Mouse (Mus musculus): Measurements from ENCODE around the gene Slx4. TPM values are rescaled to one million over a fixed set of nuclear protein-coding genes. Genes with fewer than 3 reads are reported as not detected.

Gene Slx4
- 24.7 and 25.3 TPM in 2 replicates for polyA plus RNA-seq (2015; fragmentation: Nextera tagmentation; extraction: Ambion mirVana)

DNA sequence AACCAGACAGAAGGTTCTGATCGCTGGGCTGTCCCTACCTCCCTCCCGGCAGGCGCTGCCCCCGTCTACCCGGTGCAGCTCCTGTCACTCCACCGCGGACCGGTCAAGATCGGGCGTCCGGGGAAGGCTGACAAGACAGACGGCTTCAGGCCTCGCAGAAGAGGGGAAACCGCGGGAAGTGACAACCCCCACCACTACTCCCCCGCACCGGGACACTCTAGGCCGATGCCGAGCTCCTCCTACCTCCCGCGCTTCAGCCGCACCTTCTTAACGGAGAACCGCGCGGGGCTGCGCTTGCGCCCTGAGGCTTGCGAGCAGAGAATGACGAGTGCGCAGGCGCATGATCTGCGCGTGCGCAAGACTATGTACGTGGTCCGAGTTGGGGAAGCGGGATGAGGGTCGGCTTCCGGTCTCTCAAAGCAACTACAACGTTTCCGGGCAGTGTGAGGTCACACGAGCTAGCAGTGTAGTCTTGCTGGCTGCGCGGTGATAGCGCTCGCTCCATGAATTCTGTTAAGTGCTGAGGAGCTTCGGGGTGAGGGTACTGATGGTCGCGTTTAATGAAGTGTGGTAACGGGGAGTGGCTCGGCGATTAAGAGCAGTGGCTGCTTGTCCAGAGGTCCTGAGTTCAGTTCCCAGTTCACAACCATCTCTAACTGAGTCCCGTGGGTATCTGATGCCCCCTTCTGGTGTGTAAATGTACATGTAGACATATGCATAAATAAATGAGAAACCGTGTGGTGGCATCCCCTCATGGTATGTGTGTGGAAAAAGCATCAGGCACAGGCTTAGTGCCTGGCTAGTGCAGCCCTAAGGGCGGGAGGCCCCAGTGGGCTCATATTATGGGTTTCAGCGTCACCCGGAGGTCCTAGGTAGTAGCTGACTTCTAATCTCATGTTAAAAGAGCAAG, at the start of gene Slx4:
Gene Slx4, minus strand, starts transcription at position 282 of the 910 bp plus-strand sequence.
- ATAC-seq = peak; percentile 99
- peaks cover 25% of the 10 kb centered on the region for H3K36me3 ChIP-seq
- peak within 1 kb of the TSS; percentile 87 for H3K27ac ChIP-seq
- peaks cover 20% of the 10 kb centered on the region for H3K4me1 ChIP-seq (replicated peaks)
- no peaks in the 10 kb centered on the region for H3K9me3 ChIP-seq
- peak within 1 kb of the TSS; percentile 89 for H3K9ac ChIP-seq (replicated peaks)
- peak within 1 kb of the TSS; percentile 93 for H3K4me3 ChIP-seq (replicated peaks)
- WGBS = 1% methylated on average over 58 of the region's 58 CpGs
- no peaks in the 10 kb centered on the region for H3K27me3 ChIP-seq
- H3K4me2 ChIP-seq (replicated peaks) = peak within 1 kb of the TSS; percentile 77

DNA sequence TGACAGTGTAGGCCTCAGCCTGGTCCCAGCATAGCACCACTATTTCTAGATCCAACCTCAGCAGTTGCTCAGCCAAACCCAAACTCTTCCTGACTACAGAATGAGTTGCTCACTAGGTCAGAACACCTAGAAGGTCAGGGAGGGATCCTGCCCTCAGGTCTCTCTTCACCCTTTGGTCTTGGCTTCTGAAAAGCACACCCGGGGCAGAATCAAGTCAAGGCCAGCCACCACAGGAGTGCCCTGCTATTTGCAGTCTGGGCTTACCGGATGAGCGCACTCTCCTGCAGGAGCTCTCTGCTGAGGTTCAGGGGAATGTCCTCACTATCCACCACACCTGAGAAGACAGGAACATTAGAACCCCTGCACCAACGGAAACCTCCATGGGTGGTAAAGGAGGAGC, 49.0 kb upstream of the Slx4 start:
- no peaks in the 10 kb centered on the region for H3K9me3 ChIP-seq
- no peaks in the 10 kb centered on the region for H3K27me3 ChIP-seq
- H3K4me3 ChIP-seq (replicated peaks) = no peak overlapping the region
- H3K9ac ChIP-seq (replicated peaks) = no peak overlapping the region
- no peak overlapping the region for H3K4me2 ChIP-seq (replicated peaks)
- H3K36me3 ChIP-seq = peaks cover 90% of the 10 kb centered on the region
- no peak overlapping the region for H3K27ac ChIP-seq
- WGBS = 98% methylated on average over 4 of the region's 4 CpGs
- no peaks in the 10 kb centered on the region for H3K4me1 ChIP-seq (replicated peaks)
- ATAC-seq = no peak

DNA sequence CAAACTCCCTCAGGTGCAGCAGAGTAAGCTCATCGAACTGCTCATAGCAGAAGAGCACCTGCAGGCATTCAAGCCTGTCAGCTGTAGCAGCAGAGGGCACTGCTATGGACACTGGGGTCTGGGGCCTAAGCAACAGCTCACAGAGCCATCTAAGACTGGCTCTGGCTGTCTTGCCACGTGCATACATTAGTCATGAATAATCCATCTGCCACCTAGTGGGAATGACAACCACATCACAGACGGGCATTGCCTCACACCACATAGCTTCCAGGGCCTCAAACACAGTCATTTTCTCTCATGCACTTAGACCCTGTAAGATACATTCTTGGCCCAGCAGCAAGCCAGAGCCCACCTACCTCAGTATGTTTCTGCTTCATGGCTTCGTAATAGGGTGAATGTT, 42.0 kb upstream of the Slx4 start:
- H3K36me3 ChIP-seq = peaks cover 84% of the 10 kb centered on the region
- no peak for ATAC-seq
- 84% methylated on average over 4 of the region's 4 CpGs for WGBS

DNA sequence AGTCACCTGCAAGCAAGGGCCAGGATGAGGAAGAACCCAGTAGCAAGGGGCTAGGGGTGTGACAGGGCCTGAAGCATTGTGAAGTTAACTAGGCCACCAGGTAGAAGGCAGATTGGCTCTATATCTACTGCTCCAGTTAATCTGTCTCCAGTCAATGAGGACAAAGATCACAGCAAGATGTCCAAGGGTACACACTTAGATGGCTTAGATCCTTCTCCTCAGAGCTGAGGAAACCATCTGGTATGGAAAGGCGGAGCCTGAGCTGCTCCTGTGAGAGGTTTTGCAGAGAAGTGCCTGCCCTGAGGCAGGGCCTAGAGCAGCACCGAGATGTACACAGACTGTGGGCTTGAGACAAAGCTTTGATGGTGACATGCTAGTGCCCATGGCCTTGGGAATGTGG, 40.5 kb upstream of the Slx4 start:
- no peaks in the 10 kb centered on the region for H3K4me1 ChIP-seq (replicated peaks)
- H3K27ac ChIP-seq = no peak overlapping the region
- H3K9me3 ChIP-seq = no peaks in the 10 kb centered on the region
- ATAC-seq = no peak
- H3K4me2 ChIP-seq (replicated peaks) = no peak overlapping the region
- peaks cover 82% of the 10 kb centered on the region for H3K36me3 ChIP-seq
- no peaks in the 10 kb centered on the region for H3K27me3 ChIP-seq
- no peak overlapping the region for H3K4me3 ChIP-seq (replicated peaks)
- no peak overlapping the region for H3K9ac ChIP-seq (replicated peaks)
- WGBS = 92% methylated on average over 2 of the region's 2 CpGs

More for the DNA sequence above, 42.0 kb upstream of the Slx4 start:
- H3K4me2 ChIP-seq (replicated peaks) = no peak overlapping the region
- no peaks in the 10 kb centered on the region for H3K9me3 ChIP-seq
- H3K4me3 ChIP-seq (replicated peaks) = no peak overlapping the region
- no peak overlapping the region for H3K9ac ChIP-seq (replicated peaks)
- H3K4me1 ChIP-seq (replicated peaks) = no peaks in the 10 kb centered on the region
- H3K27ac ChIP-seq = no peak overlapping the region
- H3K27me3 ChIP-seq = no peaks in the 10 kb centered on the region

DNA sequence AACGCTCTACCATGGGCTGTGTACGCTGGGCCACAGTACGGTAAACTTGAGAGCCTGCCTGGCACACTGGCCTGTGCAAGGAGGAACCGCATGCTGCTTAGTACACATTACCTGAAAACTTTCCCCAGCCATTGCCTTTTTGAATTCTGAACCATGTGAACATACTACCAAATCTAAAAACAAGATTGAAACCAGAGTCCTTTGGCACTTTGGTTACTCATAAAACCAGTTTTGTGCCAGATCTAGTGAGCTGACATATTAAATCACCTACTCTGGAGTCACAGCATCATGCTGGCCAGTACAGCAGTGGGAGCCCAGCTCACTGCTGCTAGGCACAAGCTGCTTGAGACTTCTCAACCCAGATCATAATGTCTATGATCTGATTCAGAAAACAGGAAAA, 38.1 kb upstream of the Slx4 start:
- no peak for ATAC-seq
- WGBS = 96% methylated on average over 4 of the region's 4 CpGs
- Histone ChIP-seq H3K4me3 (replicated peaks) (no peak overlapping the region), H3K9me3 (no peaks in the 10 kb centered on the region), H3K4me2 (replicated peaks) (no peak overlapping the region), H3K27me3 (no peaks in the 10 kb centered on the region), H3K36me3 (peaks cover 83% of the 10 kb centered on the region), H3K27ac (no peak overlapping the region), H3K4me1 (replicated peaks) (no peaks in the 10 kb centered on the region), H3K9ac (replicated peaks) (no peak overlapping the region)

DNA sequence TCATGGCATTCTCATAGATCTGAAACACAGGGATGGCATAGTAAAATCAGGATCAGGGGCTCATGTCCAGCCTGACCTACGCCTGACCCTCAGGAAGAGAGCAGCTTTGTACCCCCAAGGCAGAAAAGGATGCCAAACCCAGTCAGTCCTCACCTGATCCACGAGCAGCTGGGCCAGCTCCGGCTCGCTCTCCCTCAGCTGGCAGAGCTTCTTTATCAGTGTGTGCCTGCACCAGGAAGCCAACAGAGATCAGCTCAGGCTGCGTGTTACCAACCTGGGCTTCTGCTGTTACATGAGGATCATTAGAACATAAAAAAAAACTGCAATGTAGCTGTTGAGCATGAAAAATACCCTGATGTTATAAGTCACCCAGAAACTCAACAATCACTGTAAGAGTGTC, 36.6 kb upstream of the Slx4 start:
- peaks cover 76% of the 10 kb centered on the region for H3K36me3 ChIP-seq

DNA sequence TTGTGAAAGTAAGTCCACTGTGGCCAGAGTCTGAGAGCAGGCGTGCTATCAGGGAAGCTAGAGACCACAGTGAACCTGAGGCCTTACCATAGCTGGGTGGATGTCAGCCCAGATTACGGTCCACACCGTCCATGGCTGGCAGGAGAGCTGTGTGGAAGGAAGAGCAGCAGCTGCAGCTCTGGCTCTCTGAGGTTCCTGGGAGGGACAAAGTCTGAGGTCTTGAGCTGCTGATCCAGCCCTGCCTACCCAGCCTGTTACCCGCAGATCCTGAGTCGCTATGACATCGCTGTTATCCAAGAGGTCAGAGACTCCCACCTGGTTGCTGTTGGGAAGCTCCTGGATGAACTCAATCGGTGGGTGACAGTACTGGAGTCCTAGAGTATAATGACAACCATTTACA, 34.1 kb upstream of the Slx4 start:
- Histone ChIP-seq H3K36me3 (peaks cover 55% of the 10 kb centered on the region), H3K4me1 (replicated peaks) (no peaks in the 10 kb centered on the region)
- WGBS = 96% methylated on average over 7 of the region's 7 CpGs

More for the DNA sequence above, 36.6 kb upstream of the Slx4 start:
- Histone ChIP-seq H3K4me2 (replicated peaks) (no peak overlapping the region), H3K9ac (replicated peaks) (no peak overlapping the region), H3K4me1 (replicated peaks) (no peaks in the 10 kb centered on the region), H3K27ac (no peak overlapping the region), H3K27me3 (no peaks in the 10 kb centered on the region), H3K9me3 (no peaks in the 10 kb centered on the region), H3K4me3 (replicated peaks) (no peak overlapping the region)
- 96% methylated on average over 5 of the region's 5 CpGs for WGBS
- no peak for ATAC-seq

DNA sequence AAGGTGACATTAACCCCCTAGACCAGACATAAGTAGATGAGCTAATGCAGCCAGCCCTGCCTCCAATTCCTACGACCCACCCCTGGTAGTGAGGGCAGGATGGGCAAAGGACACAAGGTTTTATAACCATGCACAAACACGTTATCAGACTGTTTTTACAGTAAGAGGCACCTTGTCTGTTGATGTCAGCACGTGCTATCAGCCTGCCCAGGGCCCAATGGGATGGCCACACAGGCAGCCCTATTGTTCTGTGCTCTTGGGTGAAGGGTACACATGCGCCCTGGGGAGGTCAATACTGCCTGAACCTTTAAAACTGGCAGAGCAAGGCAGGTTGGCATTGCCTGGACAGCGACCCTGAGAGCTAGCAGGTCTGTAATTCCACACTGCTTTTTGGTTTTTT, 33.2 kb upstream of the Slx4 start, which contains the start of gene Dnase1:
Gene Dnase1, plus strand, starts transcription at position 136 of the 400 bp plus-strand sequence.
- no peak within 1 kb of the TSS for H3K27ac ChIP-seq
- H3K9me3 ChIP-seq = no peaks in the 10 kb centered on the region
- no peak for ATAC-seq
- H3K9ac ChIP-seq (replicated peaks) = no peak within 1 kb of the TSS
- H3K4me2 ChIP-seq (replicated peaks) = no peak within 1 kb of the TSS
- WGBS = 93% methylated on average over 5 of the region's 5 CpGs
- no peak within 1 kb of the TSS for H3K4me3 ChIP-seq (replicated peaks)
- H3K36me3 ChIP-seq = peaks cover 51% of the 10 kb centered on the region
- H3K4me1 ChIP-seq (replicated peaks) = no peaks in the 10 kb centered on the region
- no peaks in the 10 kb centered on the region for H3K27me3 ChIP-seq

More for the DNA sequence above, 34.1 kb upstream of the Slx4 start:
- Histone ChIP-seq H3K9me3 (no peaks in the 10 kb centered on the region), H3K4me2 (replicated peaks) (no peak overlapping the region), H3K27ac (no peak overlapping the region), H3K4me3 (replicated peaks) (no peak overlapping the region), H3K27me3 (no peaks in the 10 kb centered on the region), H3K9ac (replicated peaks) (no peak overlapping the region)
- no peak for ATAC-seq

DNA sequence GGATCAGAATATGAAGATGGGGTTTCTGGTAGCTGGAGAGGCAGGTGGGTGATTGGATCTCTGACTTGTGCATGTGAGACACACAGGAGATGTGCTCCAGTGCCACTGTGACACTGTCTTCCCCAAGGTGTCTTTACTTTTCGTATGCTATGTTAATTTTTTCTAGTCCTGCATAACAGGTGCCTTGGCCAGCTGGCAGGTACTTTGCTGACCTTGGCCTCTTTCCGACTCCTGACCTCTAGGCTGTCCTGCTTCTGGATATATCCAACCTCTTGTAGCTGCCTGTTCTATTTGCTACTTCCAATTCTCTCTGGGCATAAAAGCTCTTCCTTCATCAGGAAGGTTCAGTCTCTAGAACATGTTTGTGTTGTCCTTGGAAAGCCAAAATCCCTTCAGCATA, 32.0 kb upstream of the Slx4 start:
- WGBS = 87% methylated on average over 2 of the region's 2 CpGs
- Histone ChIP-seq H3K9me3 (no peaks in the 10 kb centered on the region), H3K9ac (replicated peaks) (no peak overlapping the region), H3K36me3 (peaks cover 42% of the 10 kb centered on the region), H3K4me1 (replicated peaks) (no peaks in the 10 kb centered on the region), H3K4me2 (replicated peaks) (no peak overlapping the region), H3K4me3 (replicated peaks) (no peak overlapping the region), H3K27ac (no peak overlapping the region), H3K27me3 (no peaks in the 10 kb centered on the region)
- no peak for ATAC-seq

DNA sequence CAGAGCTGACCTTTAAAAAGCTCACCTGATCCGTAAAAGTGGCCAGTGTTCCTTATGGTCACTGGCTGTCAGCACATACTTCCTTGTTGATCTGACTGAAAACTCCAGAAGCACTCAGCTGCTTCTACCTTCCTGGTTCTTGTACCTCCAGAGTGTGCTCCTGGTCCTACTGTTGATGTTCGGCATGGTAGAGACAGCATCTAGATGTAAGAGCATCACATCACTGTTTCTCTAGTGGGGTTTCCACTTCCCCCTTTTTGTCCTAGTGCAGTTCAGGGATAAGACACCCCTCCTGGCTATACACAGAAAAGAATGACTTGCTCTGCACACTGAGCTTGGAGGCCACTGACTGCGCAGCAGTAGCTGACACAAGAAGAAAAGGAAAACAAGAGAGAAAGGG, 30.9 kb upstream of the Slx4 start:
- H3K4me1 ChIP-seq (replicated peaks) = no peaks in the 10 kb centered on the region
- WGBS = 81% methylated on average over 3 of the region's 3 CpGs

DNA sequence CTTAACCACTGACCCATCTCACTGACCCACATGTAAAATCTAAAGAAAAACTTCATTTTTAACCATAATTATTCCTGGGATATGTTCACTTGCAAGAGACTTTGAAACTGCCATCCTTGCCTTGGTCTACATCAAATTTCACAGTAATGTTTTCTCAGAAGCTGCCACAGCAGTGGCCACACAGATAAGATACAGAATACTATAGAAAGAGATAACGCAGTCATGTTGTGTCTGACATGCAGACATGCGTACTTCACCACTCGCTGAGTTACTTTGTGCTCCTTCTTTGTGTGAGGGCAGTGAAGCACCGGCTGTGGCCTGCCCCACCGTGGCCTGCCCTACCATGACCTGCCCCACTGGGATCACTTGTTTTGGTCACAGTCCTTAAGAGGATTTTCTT, 30.4 kb upstream of the Slx4 start:
- WGBS = 47% methylated on average over 5 of the region's 5 CpGs

More for the DNA sequence above, 30.9 kb upstream of the Slx4 start:
- Histone ChIP-seq H3K36me3 (peaks cover 33% of the 10 kb centered on the region), H3K4me3 (replicated peaks) (no peak overlapping the region), H3K27me3 (no peaks in the 10 kb centered on the region), H3K27ac (no peak overlapping the region), H3K4me2 (replicated peaks) (no peak overlapping the region), H3K9me3 (no peaks in the 10 kb centered on the region), H3K9ac (replicated peaks) (no peak overlapping the region)
- no peak for ATAC-seq

DNA sequence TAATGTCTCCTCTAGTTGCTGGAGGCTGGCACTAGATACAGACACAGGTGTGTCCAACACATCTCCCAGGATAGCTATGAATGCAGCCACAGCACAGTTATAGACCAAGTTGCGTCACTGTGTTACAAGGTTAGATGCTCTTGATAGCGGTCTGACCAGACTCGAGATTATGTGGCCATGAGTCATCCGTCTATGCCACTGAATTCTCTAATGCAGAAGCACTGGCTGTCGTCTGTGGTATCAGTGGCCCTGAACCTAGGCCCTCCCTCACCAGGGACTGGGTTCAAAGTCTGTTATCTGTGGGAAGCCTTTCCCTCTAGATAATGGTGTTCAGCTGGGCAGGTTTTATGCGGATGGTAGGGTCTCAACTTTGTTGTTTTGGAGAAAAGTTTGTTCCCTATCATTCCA, 28.8 kb upstream of the Slx4 start:
- 90% methylated on average over 6 of the region's 6 CpGs for WGBS
- no peak overlapping the region for H3K4me3 ChIP-seq (replicated peaks)
- no peaks in the 10 kb centered on the region for H3K4me1 ChIP-seq (replicated peaks)
- H3K9ac ChIP-seq (replicated peaks) = no peak overlapping the region
- no peak overlapping the region for H3K4me2 ChIP-seq (replicated peaks)
- no peak for ATAC-seq
- no peaks in the 10 kb centered on the region for H3K9me3 ChIP-seq
- no peaks in the 10 kb centered on the region for H3K27me3 ChIP-seq
- H3K36me3 ChIP-seq = peaks cover 11% of the 10 kb centered on the region
- H3K27ac ChIP-seq = no peak overlapping the region

More for the DNA sequence above, 30.4 kb upstream of the Slx4 start:
- H3K4me1 ChIP-seq (replicated peaks) = no peaks in the 10 kb centered on the region
- H3K27ac ChIP-seq = no peak overlapping the region
- no peaks in the 10 kb centered on the region for H3K9me3 ChIP-seq
- peaks cover 28% of the 10 kb centered on the region for H3K36me3 ChIP-seq
- no peak overlapping the region for H3K4me3 ChIP-seq (replicated peaks)
- H3K27me3 ChIP-seq = no peaks in the 10 kb centered on the region
- no peak overlapping the region for H3K9ac ChIP-seq (replicated peaks)
- H3K4me2 ChIP-seq (replicated peaks) = no peak overlapping the region
- ATAC-seq = no peak
